Mouse (Mus musculus): ENCODE results near the gene Setd1b.
A peak's percentile ranks its signal among the peaks of the same experiment; 100 is the strongest.

Setd1b gene

DNA sequence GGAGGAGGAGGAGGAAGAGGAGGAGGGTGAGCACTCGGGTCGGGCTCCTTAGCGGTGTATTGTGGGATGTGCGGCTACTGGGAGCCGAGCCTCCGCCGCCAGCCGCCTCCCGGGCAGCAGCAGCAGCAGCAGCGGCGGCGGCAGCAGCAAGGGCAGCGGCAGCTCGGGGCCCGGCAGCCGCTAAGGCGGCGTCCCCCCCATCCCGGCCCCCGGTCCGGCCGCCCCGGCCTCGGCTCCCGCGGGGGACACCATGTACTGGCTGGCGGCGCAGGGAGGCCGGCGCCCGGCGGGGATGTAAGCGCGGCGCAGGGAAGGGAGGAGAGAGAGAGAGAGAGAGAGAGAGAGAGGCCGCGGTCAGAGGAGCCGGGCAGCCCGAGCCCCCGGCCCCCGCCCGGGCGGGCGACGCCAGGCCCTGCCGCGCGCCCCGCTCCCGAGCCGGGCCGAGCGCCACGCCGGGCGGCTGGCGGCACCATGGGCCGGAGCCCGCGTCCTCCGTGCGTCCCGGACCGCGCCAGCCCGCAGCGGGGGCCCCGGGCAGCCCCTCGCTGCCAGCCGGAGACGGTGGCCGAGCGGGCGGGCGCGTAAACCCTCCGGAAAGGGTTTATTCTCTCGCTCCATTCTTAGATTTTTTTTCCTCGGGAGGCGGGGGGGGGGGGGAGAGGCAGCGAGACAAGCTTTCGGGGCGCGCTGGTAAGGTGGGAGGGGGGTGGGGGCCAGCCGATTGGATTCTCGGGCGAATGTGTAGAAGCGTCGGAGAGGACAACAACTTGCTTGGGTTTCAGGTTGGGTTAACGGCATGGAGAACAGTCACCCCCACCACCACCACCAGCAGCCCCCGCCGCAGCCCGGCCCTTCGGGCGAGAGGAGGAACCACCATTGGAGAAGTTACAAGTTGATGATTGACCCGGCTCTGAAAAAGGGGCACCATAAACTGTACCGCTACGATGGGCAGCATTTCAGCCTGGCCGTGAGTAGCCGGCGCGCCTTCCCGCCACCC is at the start of gene Setd1b:
Gene Setd1b (plus strand): TSS at position 33 of the 997 bp plus-strand sequence.
- DNase-seq (ENCODE audit: low spot score in 2 of 2): no peak

GRCm38 (mm10) chr5:123093077-123093633 is 48.8 kb upstream of the Setd1b start:
- DNase-seq (ENCODE audit: low spot score in 2 of 2): no peak

- no peak for DNase-seq (ENCODE audit: low spot score in 2 of 2)
Observed at GRCm38 (mm10) chr5:123094238-123094991, 47.6 kb upstream of the Setd1b start.

DNA sequence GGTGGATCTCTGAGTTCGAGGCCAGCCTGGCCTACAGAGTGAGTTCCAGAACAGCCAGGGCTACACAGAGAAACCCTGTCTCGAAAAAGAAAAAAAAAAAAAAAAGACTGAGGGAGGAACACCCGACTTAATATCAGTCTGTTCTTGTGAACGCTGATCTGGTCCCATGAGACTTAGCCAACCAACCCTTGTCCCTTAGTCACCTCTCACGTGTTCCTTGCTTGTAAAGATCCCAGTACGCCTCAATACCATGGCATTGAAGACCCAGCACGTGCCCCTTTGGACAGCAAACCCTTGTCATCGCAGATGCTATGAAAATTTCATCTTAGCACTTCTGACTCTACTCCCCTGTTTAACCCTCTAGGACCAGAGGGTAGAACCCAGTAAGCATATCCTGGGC is 45.7 kb upstream of the Setd1b start:
- DNase-seq (ENCODE audit: low spot score in 2 of 2): no peak

DNA sequence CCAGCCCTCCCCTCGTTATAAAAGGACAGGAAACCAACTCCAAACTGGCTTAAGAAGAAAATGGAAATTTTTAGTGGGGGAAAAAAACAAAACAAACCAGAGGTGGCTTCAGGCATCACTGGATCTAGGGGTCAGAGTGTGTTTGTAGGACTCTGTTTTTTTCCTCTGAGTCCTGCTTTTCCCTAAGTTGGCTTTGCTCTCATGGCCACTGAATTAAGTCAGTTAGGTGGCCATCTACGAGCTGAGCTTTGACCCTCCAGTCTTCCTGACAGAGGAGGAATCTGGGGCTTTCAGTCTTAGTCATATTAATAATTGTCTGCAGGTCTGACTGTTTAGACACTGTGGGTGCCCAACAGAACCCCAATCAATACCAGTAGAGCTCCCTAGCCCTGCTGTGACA is 43.5 kb upstream of the Setd1b start:
- DNase-seq (ENCODE audit: low spot score in 2 of 2): no peak

- no peak for DNase-seq (ENCODE audit: low spot score in 2 of 2)
Observed at GRCm38 (mm10) chr5:123102376-123102775, 39.6 kb upstream of the Setd1b start.

DNA sequence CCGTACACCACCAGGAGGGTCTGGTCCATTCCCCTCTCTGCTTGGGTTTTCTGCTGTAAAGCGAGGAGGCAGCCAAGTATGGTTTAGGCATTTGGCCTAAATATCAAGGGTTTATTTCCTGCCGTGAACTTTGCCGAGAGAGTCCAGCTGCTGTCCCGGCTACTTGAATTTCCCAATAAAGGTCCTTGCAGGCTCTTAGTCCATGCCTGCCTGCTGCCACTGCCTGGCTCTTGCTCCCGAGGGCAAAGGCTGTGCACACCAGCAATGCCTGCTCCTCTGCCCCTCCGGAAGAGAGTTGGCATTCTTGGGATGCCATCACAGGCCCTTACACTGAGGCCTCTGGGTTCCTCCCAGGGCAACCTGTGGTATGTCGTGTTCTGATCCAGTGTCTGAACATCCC is 38.4 kb upstream of the Setd1b start:
- no peak for DNase-seq (ENCODE audit: low spot score in 2 of 2)

- no peak for DNase-seq (ENCODE audit: low spot score in 2 of 2)
Observed at GRCm38 (mm10) chr5:123104769-123105168, 37.2 kb upstream of the Setd1b start.

GRCm38 (mm10) chr5:123109452-123110203 is 32.4 kb upstream of the Setd1b start:
- DNase-seq (ENCODE audit: low spot score in 2 of 2): peak in 1 of 2 experiments; percentile 44

DNA sequence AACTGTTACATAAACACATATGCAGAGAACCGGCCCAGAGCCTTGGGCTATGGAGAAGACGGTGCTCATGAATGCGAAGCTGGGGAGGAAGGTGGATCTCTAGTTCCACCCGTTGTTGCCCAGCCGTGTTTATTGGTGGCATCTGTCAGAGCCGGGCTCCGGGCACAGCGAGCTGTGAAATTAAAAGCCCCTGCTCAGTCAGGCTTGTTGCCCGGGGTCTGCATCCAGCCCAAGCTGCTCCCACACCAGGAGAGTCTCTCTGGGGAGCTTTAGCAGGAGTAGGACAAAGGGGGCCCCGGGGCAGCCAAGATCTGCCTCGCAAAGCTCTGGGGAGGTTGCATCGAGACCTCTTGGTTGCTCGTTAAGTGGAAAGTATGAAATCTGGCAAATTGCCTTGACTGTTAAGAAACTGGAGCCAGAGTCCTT is 31.7 kb upstream of the Setd1b start:
- DNase-seq (ENCODE audit: low spot score in 2 of 2): peak in 1 of 2 experiments; percentile 35

- no peak for DNase-seq (ENCODE audit: low spot score in 2 of 2)
Observed at GRCm38 (mm10) chr5:123114109-123114508, 27.9 kb upstream of the Setd1b start.

DNA sequence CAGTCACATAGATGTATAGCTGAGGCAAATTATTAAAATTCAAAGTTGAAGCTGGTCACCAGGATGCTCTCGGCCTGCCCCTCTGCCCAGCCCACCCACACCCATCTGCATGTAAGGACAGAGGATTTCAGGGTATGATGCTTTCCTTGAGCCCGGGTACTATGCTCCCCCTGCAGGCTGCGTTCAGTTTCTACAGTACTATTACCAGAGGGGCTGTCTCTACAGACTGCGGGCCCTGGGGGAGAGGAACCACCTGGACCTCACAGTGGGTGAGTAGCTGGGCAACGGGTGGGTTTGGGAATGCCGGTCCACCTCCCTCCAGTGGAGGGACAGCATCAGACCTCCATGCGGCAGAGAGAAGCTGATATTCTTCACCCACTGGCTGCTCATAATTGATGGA is 27.1 kb upstream of the Setd1b start:
- DNase-seq (ENCODE audit: low spot score in 2 of 2): peak in 1 of 2 experiments; percentile 52

- no peak for DNase-seq (ENCODE audit: low spot score in 2 of 2)
Observed at GRCm38 (mm10) chr5:123116080-123116479, 25.9 kb upstream of the Setd1b start.

GRCm38 (mm10) chr5:123117257-123117656 is 24.7 kb upstream of the Setd1b start:
- DNase-seq (ENCODE audit: low spot score in 2 of 2): peak; percentile 59 to 82

DNA sequence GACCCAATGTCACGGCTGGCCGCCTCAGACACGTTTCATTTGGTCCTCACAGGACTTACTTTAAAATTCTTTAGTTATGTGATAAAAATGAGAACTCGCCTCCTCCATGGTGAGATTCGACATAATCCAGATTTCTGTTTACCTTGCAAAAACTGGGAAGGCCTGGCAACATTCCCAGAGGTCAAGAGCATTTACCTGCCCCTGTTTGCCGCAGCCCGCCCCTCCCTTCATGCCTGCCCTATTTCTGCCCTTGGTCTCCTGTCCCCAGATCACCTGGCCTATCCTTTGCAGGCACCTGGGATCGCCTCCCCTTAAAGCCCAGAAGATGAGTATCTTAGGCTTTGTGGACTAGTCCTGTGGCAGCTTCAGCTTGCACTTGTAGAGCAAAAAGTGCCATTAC is 24.2 kb upstream of the Setd1b start:
- DNase-seq (ENCODE audit: low spot score in 2 of 2): no peak

DNA sequence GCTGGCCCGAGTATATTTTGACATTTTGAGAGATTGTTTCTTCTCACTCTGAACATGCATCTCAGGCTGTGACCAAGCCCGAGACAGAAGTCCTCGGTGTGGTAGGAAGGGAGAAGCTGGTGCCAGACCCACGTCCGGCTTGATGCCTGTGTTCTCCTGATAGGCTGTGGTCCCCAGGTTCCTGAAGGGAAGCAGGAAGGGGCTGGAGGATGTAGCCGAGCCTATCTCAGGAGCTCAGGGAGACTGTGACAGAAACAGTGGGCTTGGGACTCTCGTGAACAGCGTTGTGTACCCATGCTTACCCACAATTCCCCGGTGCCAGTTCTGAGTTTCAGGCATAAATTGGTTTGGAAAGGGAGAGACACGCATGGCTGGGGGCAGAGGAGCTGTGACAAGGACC is 23.2 kb upstream of the Setd1b start:
- DNase-seq (ENCODE audit: low spot score in 2 of 2): no peak

GRCm38 (mm10) chr5:123120624-123121215 is 21.3 kb upstream of the Setd1b start:
- peak in 1 of 2 experiments; percentile 16 for DNase-seq (ENCODE audit: low spot score in 2 of 2)

GRCm38 (mm10) chr5:123122181-123122580 is 19.8 kb upstream of the Setd1b start:
- peak in 1 of 2 experiments; percentile 26 for DNase-seq (ENCODE audit: low spot score in 2 of 2)

DNA sequence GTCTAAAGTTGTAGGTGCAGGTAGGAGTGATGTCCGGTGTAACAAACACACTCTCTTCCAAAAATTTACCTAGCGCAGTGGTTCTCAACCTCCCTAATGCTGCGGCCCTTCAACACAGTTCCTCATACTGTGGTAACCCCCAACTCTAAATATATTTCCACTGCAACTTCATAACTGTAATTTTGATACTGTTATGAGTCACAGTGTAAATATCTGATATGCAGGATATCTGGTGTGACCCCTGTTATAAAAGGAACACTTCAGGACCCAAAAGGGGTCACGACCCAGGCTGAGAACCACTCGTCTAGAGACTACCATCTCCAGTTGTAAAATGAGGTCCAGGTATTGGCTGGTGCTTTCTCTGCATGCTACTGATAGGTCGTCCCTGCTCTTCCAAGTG is 16.9 kb upstream of the Setd1b start:
- no peak for DNase-seq (ENCODE audit: low spot score in 2 of 2)

DNA sequence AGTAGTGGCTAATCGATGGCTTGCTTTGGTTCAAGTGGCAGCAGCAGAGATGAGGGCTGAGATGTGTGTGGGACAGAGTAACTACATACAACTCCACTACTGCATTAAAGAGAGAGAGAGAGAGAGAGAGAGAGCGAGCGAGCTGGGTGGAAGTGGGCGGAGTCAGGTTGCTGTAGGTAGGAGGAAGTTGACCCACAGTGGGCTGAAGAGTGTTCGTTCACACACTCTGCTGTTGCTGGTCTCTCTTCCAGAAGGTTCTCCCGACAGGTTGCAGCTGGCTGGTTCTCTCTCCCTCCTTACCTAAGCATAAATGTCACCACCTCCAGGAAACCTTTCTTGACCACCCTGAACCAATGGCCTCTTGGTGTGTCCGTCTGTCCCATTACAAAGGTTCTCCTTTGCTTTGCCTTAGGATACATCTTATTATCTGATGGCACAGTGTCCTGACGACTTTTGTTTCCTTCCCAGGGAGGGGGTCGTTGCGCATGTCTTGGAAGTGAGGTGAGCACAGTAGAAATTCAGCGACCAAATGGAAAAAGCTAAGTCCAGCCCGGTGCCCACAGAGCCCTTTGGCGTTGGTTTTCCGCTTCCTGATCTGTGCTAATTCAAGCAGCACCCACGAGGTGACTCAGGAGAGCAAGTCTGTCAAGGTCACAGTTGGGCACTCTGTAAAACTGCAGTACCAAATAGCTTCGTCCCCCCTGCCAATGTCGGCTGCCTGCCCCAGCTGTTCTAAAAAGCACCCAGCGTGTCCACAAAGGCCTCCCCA is 16.2 kb upstream of the Setd1b start:
- no peak for DNase-seq (ENCODE audit: low spot score in 2 of 2)

Data from cerebellum, postnatal 4 days (tissue).